Mouse (Mus musculus) forebrain, embryonic 16.5 days (tissue): ENCODE data around the gene Tmem204. TPM values are rescaled to one million over a fixed set of nuclear protein-coding genes. Genes with fewer than 3 reads are reported as not detected.

ENCODE experiments used
- ATAC-seq: fragments of 200-750 bp; cut with Nextera tagmentation; 2 replicates; pipeline ENCODE4 v1.8.0; 2017; ENCODE audit warnings: mild to moderate bottlenecking, moderate library complexity
- H3K27ac ChIP-seq: fragments of 300-500 bp; sonication (generic); 2 replicates; pipeline ENCODE4 v1.5.1; 2014; ENCODE audit warnings: low read length, control low read depth
- H3K27me3 ChIP-seq: fragments of 300-500 bp; sonication (generic); replicated peaks from 2 replicates; pipeline ENCODE4 v1.6.1; 2014; ENCODE audit warnings: low read length; ENCODE audit not compliant: control insufficient read depth, insufficient read depth
- H3K36me3 ChIP-seq: fragments of 300-500 bp; sonication (generic); 2 replicates; pipeline ENCODE4 v1.6.1; 2014; ENCODE audit not compliant: control insufficient read depth, insufficient read depth
- H3K4me1 ChIP-seq: fragments of 300-500 bp; sonication (generic); replicated peaks from 2 replicates; pipeline ENCODE4 v1.6.1; 2014; ENCODE audit warnings: low read length; ENCODE audit not compliant: control insufficient read depth, insufficient read depth
- H3K4me2 ChIP-seq: fragments of 300-500 bp; sonication (generic); 2 replicates; pipeline ENCODE4 v1.6.1; 2014; ENCODE audit warnings: mild to moderate bottlenecking, low read length, control low read depth
- H3K4me3 ChIP-seq: fragments of 300-500 bp; sonication (generic); replicated peaks from 2 replicates; pipeline ENCODE4 v1.5.1; 2014; ENCODE audit warnings: mild to moderate bottlenecking, low read length, control low read depth
- H3K9ac ChIP-seq: fragments of 300-500 bp; sonication (generic); replicated peaks from 2 replicates; pipeline ENCODE4 v1.6.1; 2014; ENCODE audit warnings: low read depth, low read length, control low read depth
- H3K9me3 ChIP-seq: fragments of 300-500 bp; sonication (generic); 2 replicates; pipeline ENCODE4 v1.6.1; 2016; ENCODE audit warnings: low read length; ENCODE audit not compliant: control insufficient read depth
- WGBS: fragments of 180-500 bp; shearing (Covaris S2); extraction: QIAGEN DNeasy Blood & Tissue Kit; methylation state at CpG from one replicate; pipeline ENCODE4 v1.1.7; 2014; 5-methylcytosine and 5-hydroxymethylcytosine counted together
- polyA plus RNA-seq: library from polyadenylated mRNA; unstranded; fragments of >200 nt; fragmentation: Nextera tagmentation; extraction: Ambion mirVana; gene quantifications from 2 replicates; pipeline ENCODE4 v1.2.1, GENCODE M21; 2015

Gene Tmem204
- polyA plus RNA-seq, 1 experiment from 2014 or later, result 12.5 TPM

DNA sequence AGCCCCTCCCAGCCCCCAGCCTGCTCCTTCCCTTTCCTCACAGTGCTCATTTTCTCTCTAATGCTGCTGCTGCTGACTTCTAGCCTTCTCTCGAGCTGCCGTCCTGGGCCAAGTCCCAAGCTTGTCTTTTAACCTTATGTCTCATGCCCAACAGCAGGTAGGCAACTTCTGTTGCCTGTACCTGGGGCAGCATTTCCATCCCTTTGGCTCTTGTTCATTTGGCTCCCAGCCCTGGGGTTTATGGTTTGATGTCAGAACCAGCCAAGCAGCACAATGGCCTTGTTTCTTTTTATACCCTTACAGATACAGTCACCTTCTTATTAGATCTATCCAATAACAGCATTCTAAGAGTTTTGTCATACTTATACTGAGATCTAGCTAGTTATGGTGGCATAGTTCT, 12.8 kb upstream of the Tmem204 start:
- Histone ChIP-seq H3K4me1 (no peaks in the 10 kb centered on the region), H3K4me2 (no peak overlapping the region), H3K9ac (no peak overlapping the region), H3K4me3 (no peak overlapping the region), H3K27ac (no peak overlapping the region), H3K9me3 (no peaks in the 10 kb centered on the region), H3K27me3 (no peaks in the 10 kb centered on the region), H3K36me3 (peaks cover 15% of the 10 kb centered on the region)
- no peak for ATAC-seq
- WGBS, result 78% methylated on average over 2 of the region's 2 CpGs

GRCm38 (mm10) chr17:25090450-25090849, 7.1 kb upstream of the Tmem204 start:
- 94% methylated on average over 10 of the region's 10 CpGs for WGBS

GRCm38 (mm10) chr17:25089158-25089557, 5.8 kb upstream of the Tmem204 start:
- WGBS, result 92% methylated on average over 10 of the region's 10 CpGs
- ATAC-seq, result no peak
- no peak overlapping the region for H3K27ac ChIP-seq
- peaks cover 8% of the 10 kb centered on the region; the same call in 1 of the 2 replicates for H3K36me3 ChIP-seq
- no peaks in the 10 kb centered on the region for H3K9me3 ChIP-seq
- H3K9ac ChIP-seq, result no peak overlapping the region
- H3K4me2 ChIP-seq, result no peak overlapping the region
- H3K27me3 ChIP-seq, result no peaks in the 10 kb centered on the region
- no peaks in the 10 kb centered on the region for H3K4me1 ChIP-seq
- no peak overlapping the region for H3K4me3 ChIP-seq

More at GRCm38 (mm10) chr17:25090450-25090849, 7.1 kb upstream of the Tmem204 start:
- ATAC-seq, result no peak
- Histone ChIP-seq H3K4me3 (no peak overlapping the region), H3K9me3 (no peaks in the 10 kb centered on the region), H3K27ac (no peak overlapping the region), H3K4me2 (no peak overlapping the region), H3K36me3 (peaks cover 8% of the 10 kb centered on the region; the same call in 1 of the 2 replicates), H3K27me3 (no peaks in the 10 kb centered on the region), H3K9ac (no peak overlapping the region), H3K4me1 (no peaks in the 10 kb centered on the region)

- Histone ChIP-seq H3K9ac (no peak overlapping the region), H3K27me3 (no peaks in the 10 kb centered on the region), H3K4me3 (no peak overlapping the region), H3K9me3 (no peaks in the 10 kb centered on the region), H3K36me3 (0 out of 2 replicates have a peak, but pooled peaks cover 4% of the 10 kb centered on the region), H3K4me2 (no peak overlapping the region), H3K27ac (no peak overlapping the region), H3K4me1 (no peaks in the 10 kb centered on the region)
- ATAC-seq, result no peak
- 89% methylated on average over 7 of the region's 7 CpGs for WGBS
These were observed 3.3 kb upstream of the Tmem204 start for GRCm38 (mm10) chr17:25086724-25087123.

DNA sequence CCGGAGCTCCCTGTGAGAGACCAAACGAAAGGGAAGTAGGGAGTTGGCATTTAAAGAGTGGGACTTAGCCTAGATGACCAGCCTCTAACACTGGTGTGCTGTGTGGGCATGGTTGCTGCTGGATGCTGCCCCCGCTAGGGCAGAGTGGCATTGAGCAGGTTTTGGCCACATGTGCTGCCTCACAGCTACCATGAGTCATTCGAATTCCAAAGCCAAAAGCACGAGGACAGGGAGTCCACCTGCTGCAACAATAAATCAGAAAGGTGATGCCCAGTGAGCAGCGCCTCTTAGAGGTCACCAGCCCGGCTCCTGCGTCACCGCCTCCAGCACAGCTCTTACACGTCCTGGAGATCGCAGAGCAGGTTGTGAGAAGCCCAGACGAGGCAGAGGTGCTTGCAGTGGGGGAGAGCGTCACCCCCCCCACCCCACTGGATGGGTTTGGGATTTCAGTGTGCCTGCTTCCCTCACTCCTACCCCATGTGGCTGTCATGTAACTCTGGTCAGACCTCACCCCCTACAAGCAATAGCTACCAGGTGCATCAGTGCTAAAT, 1.5 kb upstream of the Tmem204 start:
- Histone ChIP-seq H3K4me2 (no peak overlapping the region), H3K4me1 (no peaks in the 10 kb centered on the region), H3K27ac (no peak overlapping the region), H3K9me3 (no peaks in the 10 kb centered on the region), H3K4me3 (no peak overlapping the region), H3K9ac (no peak overlapping the region), H3K27me3 (no peaks in the 10 kb centered on the region), H3K36me3 (0 out of 2 replicates have a peak, but pooled peaks cover 4% of the 10 kb centered on the region)
- 80% methylated on average over 13 of the region's 13 CpGs for WGBS
- no peak for ATAC-seq

GRCm38 (mm10) chr17:25082887-25083286, 504 bp downstream of the Tmem204 start:
- WGBS, result 82% methylated on average over 3 of the region's 3 CpGs
- Histone ChIP-seq H3K9me3 (no peaks in the 10 kb centered on the region), H3K4me3 (no peak overlapping the region), H3K9ac (no peak overlapping the region), H3K27me3 (no peaks in the 10 kb centered on the region), H3K4me1 (peaks cover 6% of the 10 kb centered on the region), H3K4me2 (no peak overlapping the region), H3K27ac (no peak overlapping the region), H3K36me3 (no peaks in the 10 kb centered on the region)
- no peak for ATAC-seq

GRCm38 (mm10) chr17:25082081-25082847, 1.1 kb downstream of the Tmem204 start:
- H3K27ac ChIP-seq, result no peak overlapping the region
- H3K4me2 ChIP-seq, result no peak overlapping the region
- H3K9me3 ChIP-seq, result no peaks in the 10 kb centered on the region

DNA sequence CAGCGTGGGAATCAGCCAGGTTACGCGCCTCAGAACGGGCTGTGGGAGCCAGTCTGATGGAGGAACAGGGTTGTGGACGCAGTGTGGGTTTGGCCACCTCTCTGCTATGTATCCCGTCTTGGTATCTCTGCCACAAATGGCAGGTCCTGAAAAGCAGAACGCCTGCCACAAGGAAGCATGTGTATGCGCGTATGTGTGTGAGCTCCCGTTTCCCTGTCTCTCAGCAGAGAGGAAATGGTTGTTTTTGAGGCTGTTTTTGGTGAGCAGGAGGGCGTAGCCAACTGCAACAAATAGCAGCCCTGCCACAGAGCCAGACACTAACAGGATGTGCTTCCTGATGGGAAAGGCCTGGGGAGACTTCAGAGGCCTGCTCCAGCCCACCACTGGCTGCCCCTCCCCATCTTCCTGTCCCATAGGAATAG, 2.4 kb downstream of the Tmem204 start:
- Histone ChIP-seq H3K4me2 (no peak overlapping the region), H3K27ac (peak overlapping the region; percentile 15; the same call in 1 of the 2 replicates), H3K36me3 (no peaks in the 10 kb centered on the region), H3K9ac (no peak overlapping the region), H3K27me3 (no peaks in the 10 kb centered on the region), H3K9me3 (no peaks in the 10 kb centered on the region), H3K4me1 (peaks cover 14% of the 10 kb centered on the region), H3K4me3 (peak overlapping the region; percentile 22)
- ATAC-seq, result no peak
- 87% methylated on average over 11 of the region's 11 CpGs for WGBS

More at GRCm38 (mm10) chr17:25082081-25082847, 1.1 kb downstream of the Tmem204 start:
- Histone ChIP-seq H3K27me3 (no peaks in the 10 kb centered on the region), H3K4me3 (no peak overlapping the region), H3K9ac (no peak overlapping the region), H3K36me3 (no peaks in the 10 kb centered on the region), H3K4me1 (peaks cover 11% of the 10 kb centered on the region)
- ATAC-seq, result no peak
- WGBS, result 83% methylated on average over 14 of the region's 14 CpGs

GRCm38 (mm10) chr17:25080210-25080609, 3.2 kb downstream of the Tmem204 start:
- WGBS, result 88% methylated on average over 13 of the region's 13 CpGs
- H3K36me3 ChIP-seq, result no peaks in the 10 kb centered on the region
- H3K9ac ChIP-seq, result no peak overlapping the region
- H3K27ac ChIP-seq, result no peak overlapping the region
- H3K4me3 ChIP-seq, result peak overlapping the region; percentile 22; the same call in 1 of the 2 replicates
- no peak for ATAC-seq
- H3K27me3 ChIP-seq, result no peaks in the 10 kb centered on the region
- no peaks in the 10 kb centered on the region for H3K9me3 ChIP-seq
- H3K4me2 ChIP-seq, result no peak overlapping the region
- H3K4me1 ChIP-seq, result peaks cover 14% of the 10 kb centered on the region
